Mouse (Mus musculus): Measurements from ENCODE around the gene Rhox4e. TPM values are rescaled to one million over a fixed set of nuclear protein-coding genes. Genes with fewer than 3 reads are reported as not detected.

Gene Rhox4e
- polyA plus RNA-seq, 1 experiment from 2014 or later: not detected

Other genes starting within 250 kb of the Rhox4e start
- not detected in 2 replicates for gene Rhox3a2, start 177.4 kb upstream of the Rhox4e start, polyA plus RNA-seq (2014; fragmentation: Nextera tagmentation; extraction: Ambion mirVana)
- 0.18 and 0.43 TPM in 2 replicates for gene Rhox4a2, start 166.6 kb upstream of the Rhox4e start, polyA plus RNA-seq (2014; fragmentation: Nextera tagmentation; extraction: Ambion mirVana)
- 0.33 TPM in 1 of 2 replicates, not detected in the other for gene Rhox2b, start 145.3 kb upstream of the Rhox4e start, polyA plus RNA-seq (2014; fragmentation: Nextera tagmentation; extraction: Ambion mirVana)
- gene Rhox4b, start 124.9 kb upstream of the Rhox4e start, polyA plus RNA-seq (2014; fragmentation: Nextera tagmentation; extraction: Ambion mirVana): 0.18 TPM in 1 of 2 replicates, not detected in the other
- 0.67 and 1.3 TPM in 2 replicates for gene Rhox2c, start 103.7 kb upstream of the Rhox4e start, polyA plus RNA-seq (2014; fragmentation: Nextera tagmentation; extraction: Ambion mirVana)
- not detected in 2 replicates for gene Rhox3c, start 98.8 kb upstream of the Rhox4e start, polyA plus RNA-seq (2014; fragmentation: Nextera tagmentation; extraction: Ambion mirVana)
- gene Rhox4c, start 77.1 kb upstream of the Rhox4e start, polyA plus RNA-seq (2014; fragmentation: Nextera tagmentation; extraction: Ambion mirVana): not detected in 2 replicates
- gene Rhox2d, start 64.0 kb upstream of the Rhox4e start, polyA plus RNA-seq (2014; fragmentation: Nextera tagmentation; extraction: Ambion mirVana): not detected in 2 replicates
- gene Rhox4d, start 43.1 kb upstream of the Rhox4e start, polyA plus RNA-seq (2014; fragmentation: Nextera tagmentation; extraction: Ambion mirVana): not detected in 2 replicates
- not detected in 2 replicates for gene Rhox2e, start 27.0 kb upstream of the Rhox4e start, polyA plus RNA-seq (2014; fragmentation: Nextera tagmentation; extraction: Ambion mirVana)
- gene Rhox3e, start 15.4 kb upstream of the Rhox4e start, polyA plus RNA-seq (2014; fragmentation: Nextera tagmentation; extraction: Ambion mirVana): not detected in 2 replicates
- 0.33 TPM in 1 of 2 replicates, not detected in the other for gene Rhox2f, start 14.0 kb downstream of the Rhox4e start, polyA plus RNA-seq (2014; fragmentation: Nextera tagmentation; extraction: Ambion mirVana)
- not detected in 2 replicates for gene Rhox3f, start 23.6 kb downstream of the Rhox4e start, polyA plus RNA-seq (2014; fragmentation: Nextera tagmentation; extraction: Ambion mirVana)
- not detected in 2 replicates for gene Rhox4f, start 50.3 kb downstream of the Rhox4e start, polyA plus RNA-seq (2014; fragmentation: Nextera tagmentation; extraction: Ambion mirVana)
- gene Rhox3g, start 71.2 kb downstream of the Rhox4e start, polyA plus RNA-seq (2014; fragmentation: Nextera tagmentation; extraction: Ambion mirVana): not detected in 2 replicates
- gene Rhox2g, start 86.1 kb downstream of the Rhox4e start, polyA plus RNA-seq (2014; fragmentation: Nextera tagmentation; extraction: Ambion mirVana): not detected in 2 replicates
- gene Rhox4g, start 93.9 kb downstream of the Rhox4e start, polyA plus RNA-seq (2014; fragmentation: Nextera tagmentation; extraction: Ambion mirVana): 0.15 TPM in 1 of 2 replicates, not detected in the other
- gene Rhox3h, start 111.4 kb downstream of the Rhox4e start, polyA plus RNA-seq (2014; fragmentation: Nextera tagmentation; extraction: Ambion mirVana): not detected in 2 replicates
- not detected in 2 replicates for gene Rhox2h, start 115.9 kb downstream of the Rhox4e start, polyA plus RNA-seq (2014; fragmentation: Nextera tagmentation; extraction: Ambion mirVana)
- 1.2 and 1.4 TPM in 2 replicates for gene Rhox5, start 247.4 kb downstream of the Rhox4e start, polyA plus RNA-seq (2014; fragmentation: Nextera tagmentation; extraction: Ambion mirVana)